Mouse (Mus musculus): ENCODE results near the gene Cdh26. TPM values are rescaled to one million over a fixed set of nuclear protein-coding genes. Genes with fewer than 3 reads are reported as not detected.

Cdh26 gene
- polyA plus RNA-seq (2017; shearing (Covaris generic)): not detected

GRCm38 (mm10) chr2:178430231-178430630 is at the start of gene Cdh26:
Gene Cdh26 (plus strand): TSS chr2:178430531.

GRCm38 (mm10) chr2:178407053-178407815 is 23.1 kb upstream of the Cdh26 start, which contains the start of gene Sycp2:
Gene Sycp2 (minus strand): TSS chr2:178407685.

GRCm38 (mm10) chr2:178414261-178415149 is 15.8 kb upstream of the Cdh26 start, which contains the start of the genes Ppp1r3d and Fam217b:
Gene Ppp1r3d (minus strand): TSS chr2:178414472.
Gene Fam217b (plus strand): TSS chr2:178414524.

Other genes with a start within 250 kb of the Cdh26 start
- not detected for gene Sycp2, start 22.8 kb upstream of the Cdh26 start, polyA plus RNA-seq (2017; shearing (Covaris generic))
- not detected for gene Ppp1r3d, start 16.1 kb upstream of the Cdh26 start, polyA plus RNA-seq (2017; shearing (Covaris generic))
- gene Fam217b, start 16.0 kb upstream of the Cdh26 start, polyA plus RNA-seq (2017; shearing (Covaris generic)): not detected